Comparison of ENCODE assay signal across 17 mouse cellular contexts in genomic region chr19:58259250-58259649, GRCm38 (mm10).
DNase-seq lines count a peak whose midpoint lies in the region; ATAC-seq lines count a peak whose summit lies in the region.
"Had no signal": no experiment of that assay in that cellular context is flagged by ENCODE, and none has a peak within 500 bp of the region (broad histone marks: within the 10 kb centered on the region; RNA-seq: fewer than 3 reads in every experiment).

No protein-coding gene starts in this region.

- no peaks in the 10 kb centered on the region; the same call in 1 of the 2 replicates for H3K4me1 ChIP-seq in hindbrain, embryonic 11.5 days (replicated peaks; ENCODE audit: control insufficient read depth, insufficient read depth, low read length)
- H3K4me1 ChIP-seq in hindbrain, embryonic 16.5 days (ENCODE audit: control insufficient read depth, insufficient read depth, low read depth, low read length) = peaks cover 2% of the 10 kb centered on the region; the same call in 1 of the 2 replicates
- no peaks in the 10 kb centered on the region for H3K4me1 ChIP-seq in embryonic facial prominence, embryonic 14.5 days (ENCODE audit: control insufficient read depth, insufficient read depth, low read length)
- H3K4me1 ChIP-seq in lung, embryonic 16.5 days (replicated peaks; ENCODE audit: control insufficient read depth, insufficient read depth, low read length) = no peaks in the 10 kb centered on the region
- no peaks in the 10 kb centered on the region for H3K4me1 ChIP-seq in stomach, embryonic 16.5 days (ENCODE audit: control insufficient read depth, insufficient read depth, low read length)
- H3K4me1 ChIP-seq: limb, embryonic 13.5 days had no signal

- 44% methylated on average over 2 of the region's 2 CpGs for WGBS in hindbrain, embryonic 11.5 days
- WGBS in hindbrain, embryonic 16.5 days = 48% methylated on average over 2 of the region's 2 CpGs
- WGBS in embryonic facial prominence, embryonic 14.5 days = 64% methylated on average over 2 of the region's 2 CpGs
- 55% methylated on average over 2 of the region's 2 CpGs for WGBS in lung, embryonic 16.5 days
- 42% methylated on average over 2 of the region's 2 CpGs for WGBS in stomach, embryonic 16.5 days

- H3K4me3 ChIP-seq in hindbrain, embryonic 11.5 days (ENCODE audit: low read depth, low read length) = no peak overlapping the region
- H3K4me3 ChIP-seq in hindbrain, embryonic 16.5 days (ENCODE audit: low read length) = no peak overlapping the region
- no peak overlapping the region for H3K4me3 ChIP-seq in embryonic facial prominence, embryonic 14.5 days (ENCODE audit: low read depth, low read length)
- H3K4me3 ChIP-seq in lung, embryonic 16.5 days (ENCODE audit: low read length) = no peak overlapping the region
- H3K4me3 ChIP-seq in stomach, embryonic 16.5 days (replicated peaks; ENCODE audit: low read length) = no peak overlapping the region
- H3K4me3 ChIP-seq: heart, adult 2 months; layer of hippocampus, adult 2 months; limb, embryonic 13.5 days; midbrain, embryonic 10.5 days; neural tube, embryonic 13.5 days had no signal

- no peaks in the 10 kb centered on the region for H3K36me3 ChIP-seq in hindbrain, embryonic 11.5 days (ENCODE audit: control insufficient read depth, insufficient read depth, low read length)
- no peaks in the 10 kb centered on the region for H3K36me3 ChIP-seq in hindbrain, embryonic 16.5 days (ENCODE audit: control insufficient read depth, insufficient read depth, low read length)
- H3K36me3 ChIP-seq in embryonic facial prominence, embryonic 14.5 days (ENCODE audit: control insufficient read depth, insufficient read depth, low read length) = no peaks in the 10 kb centered on the region
- no peaks in the 10 kb centered on the region for H3K36me3 ChIP-seq in lung, embryonic 16.5 days (ENCODE audit: control insufficient read depth, insufficient read depth, low read length)
- no peaks in the 10 kb centered on the region for H3K36me3 ChIP-seq in stomach, embryonic 16.5 days (ENCODE audit: control insufficient read depth, insufficient read depth, low read length)
- H3K36me3 ChIP-seq: limb, embryonic 13.5 days had no signal

- H3K9ac ChIP-seq in hindbrain, embryonic 11.5 days (ENCODE audit: low read depth, low read length) = no peak overlapping the region
- H3K9ac ChIP-seq in hindbrain, embryonic 16.5 days (ENCODE audit: low read depth, low read length) = no peak overlapping the region
- no peak overlapping the region for H3K9ac ChIP-seq in embryonic facial prominence, embryonic 14.5 days (ENCODE audit: low read depth, low read length)
- no peak overlapping the region for H3K9ac ChIP-seq in lung, embryonic 16.5 days (ENCODE audit: low read length)
- no peak overlapping the region for H3K9ac ChIP-seq in stomach, embryonic 16.5 days (ENCODE audit: low read length)
- H3K9ac ChIP-seq: hindbrain, embryonic 14.5 days; limb, embryonic 13.5 days; neural tube, embryonic 13.5 days had no signal

- ATAC-seq in hindbrain, embryonic 11.5 days (ENCODE audit: low FRiP score) = no peak
- no peak for ATAC-seq in hindbrain, embryonic 16.5 days
- ATAC-seq in embryonic facial prominence, embryonic 14.5 days (ENCODE audit: low read depth) = no peak
- ATAC-seq in lung, embryonic 16.5 days (ENCODE audit: low read depth) = peak; percentile 88
- peak; percentile 59; the same call in 1 of the 2 replicates for ATAC-seq in stomach, embryonic 16.5 days (ENCODE audit: insufficient read depth, low FRiP score)
- ATAC-seq: CD4-positive, CD25-positive, alpha-beta regulatory T cell, adult 4 months had no signal

- peak; percentile 30 for DNase-seq in hindbrain, embryonic 11.5 days (ENCODE audit: low spot score)
- peak; percentile 45 for DNase-seq in embryonic facial prominence, embryonic 14.5 days (ENCODE audit: low spot score)
- DNase-seq in testis, postnatal 14 days (ENCODE audit: low spot score) = no peak
- DNase-seq in heart, adult 11 months = no peak
- DNase-seq: adrenal gland, postnatal 10 days; cerebellum, adult 2 months; heart, adult 2 months; kidney, adult 8-10 months had no signal

- H3K27me3 ChIP-seq in hindbrain, embryonic 11.5 days (ENCODE audit: control insufficient read depth, insufficient read depth, low read length) = no peaks in the 10 kb centered on the region
- no peaks in the 10 kb centered on the region for H3K27me3 ChIP-seq in hindbrain, embryonic 16.5 days (replicated peaks; ENCODE audit: control insufficient read depth, insufficient read depth, low read length)
- no peaks in the 10 kb centered on the region for H3K27me3 ChIP-seq in embryonic facial prominence, embryonic 14.5 days (replicated peaks; ENCODE audit: control insufficient read depth, insufficient read depth, low read length)
- H3K27me3 ChIP-seq in lung, embryonic 16.5 days (ENCODE audit: control insufficient read depth, insufficient read depth, low read depth, low read length) = no peaks in the 10 kb centered on the region
- H3K27me3 ChIP-seq in stomach, embryonic 16.5 days (ENCODE audit: control insufficient read depth, insufficient read depth, low read length) = no peaks in the 10 kb centered on the region
- H3K27me3 ChIP-seq: limb, embryonic 13.5 days had no signal

- H3K27ac ChIP-seq in hindbrain, embryonic 11.5 days (ENCODE audit: low read depth, low read length) = no peak overlapping the region
- H3K27ac ChIP-seq in hindbrain, embryonic 16.5 days (ENCODE audit: low read depth, low read length) = no peak overlapping the region
- no peak overlapping the region for H3K27ac ChIP-seq in embryonic facial prominence, embryonic 14.5 days (replicated peaks; ENCODE audit: low read depth, low read length)
- no peak overlapping the region; the same call in 1 of the 2 replicates for H3K27ac ChIP-seq in lung, embryonic 16.5 days (ENCODE audit: low read length)
- no peak overlapping the region for H3K27ac ChIP-seq in stomach, embryonic 16.5 days (ENCODE audit: low read length)
- H3K27ac ChIP-seq: heart, adult 2 months; hindbrain, embryonic 14.5 days; layer of hippocampus, adult 2 months; limb, embryonic 13.5 days; midbrain, embryonic 10.5 days; neural tube, embryonic 13.5 days had no signal

- no peak overlapping the region for H3K4me2 ChIP-seq in hindbrain, embryonic 11.5 days (replicated peaks; ENCODE audit: low read depth, low read length)
- H3K4me2 ChIP-seq in hindbrain, embryonic 16.5 days (ENCODE audit: low read length) = no peak overlapping the region
- H3K4me2 ChIP-seq in embryonic facial prominence, embryonic 14.5 days (ENCODE audit: low read depth, low read length) = no peak overlapping the region
- H3K4me2 ChIP-seq in lung, embryonic 16.5 days (ENCODE audit: low read depth, low read length) = no peak overlapping the region
- no peak overlapping the region for H3K4me2 ChIP-seq in stomach, embryonic 16.5 days (ENCODE audit: low read depth, low read length)
- H3K4me2 ChIP-seq: hindbrain, embryonic 14.5 days; limb, embryonic 13.5 days; neural tube, embryonic 13.5 days had no signal

- H3K9me3 ChIP-seq in hindbrain, embryonic 11.5 days (ENCODE audit: control insufficient read depth, low read length) = no peaks in the 10 kb centered on the region
- H3K9me3 ChIP-seq in hindbrain, embryonic 16.5 days (ENCODE audit: control insufficient read depth, low read length) = no peaks in the 10 kb centered on the region
- H3K9me3 ChIP-seq in embryonic facial prominence, embryonic 14.5 days (ENCODE audit: control insufficient read depth, low read length) = no peaks in the 10 kb centered on the region
- H3K9me3 ChIP-seq in lung, embryonic 16.5 days (ENCODE audit: control insufficient read depth, low read length) = no peaks in the 10 kb centered on the region
- H3K9me3 ChIP-seq in stomach, embryonic 16.5 days (replicated peaks; ENCODE audit: control insufficient read depth, low read length) = no peaks in the 10 kb centered on the region
- H3K9me3 ChIP-seq: limb, embryonic 13.5 days; midbrain, embryonic 10.5 days; neural tube, embryonic 13.5 days had no signal

Comparison
In these comparisons a context has a peak if more than half of its experiments do, and no peak if none do; other contexts are left out.
1. ATAC-seq: peak in lung, embryonic 16.5 days (single experiment) and stomach, embryonic 16.5 days (single experiment); none in hindbrain, embryonic 11.5 days (single experiment), hindbrain, embryonic 16.5 days (single experiment) and embryonic facial prominence, embryonic 14.5 days (single experiment).
2. DNase-seq: peak in hindbrain, embryonic 11.5 days (single experiment) and embryonic facial prominence, embryonic 14.5 days (single experiment); none in testis, postnatal 14 days (single experiment) and heart, adult 11 months (single experiment).